Mouse (Mus musculus): Measurements from ENCODE around the gene Nmnat2. TPM values are rescaled to one million over a fixed set of nuclear protein-coding genes. Genes with fewer than 3 reads are reported as not detected.

Nmnat2 gene
- polyA plus RNA-seq, 1 experiment, result 1.2 TPM

DNA sequence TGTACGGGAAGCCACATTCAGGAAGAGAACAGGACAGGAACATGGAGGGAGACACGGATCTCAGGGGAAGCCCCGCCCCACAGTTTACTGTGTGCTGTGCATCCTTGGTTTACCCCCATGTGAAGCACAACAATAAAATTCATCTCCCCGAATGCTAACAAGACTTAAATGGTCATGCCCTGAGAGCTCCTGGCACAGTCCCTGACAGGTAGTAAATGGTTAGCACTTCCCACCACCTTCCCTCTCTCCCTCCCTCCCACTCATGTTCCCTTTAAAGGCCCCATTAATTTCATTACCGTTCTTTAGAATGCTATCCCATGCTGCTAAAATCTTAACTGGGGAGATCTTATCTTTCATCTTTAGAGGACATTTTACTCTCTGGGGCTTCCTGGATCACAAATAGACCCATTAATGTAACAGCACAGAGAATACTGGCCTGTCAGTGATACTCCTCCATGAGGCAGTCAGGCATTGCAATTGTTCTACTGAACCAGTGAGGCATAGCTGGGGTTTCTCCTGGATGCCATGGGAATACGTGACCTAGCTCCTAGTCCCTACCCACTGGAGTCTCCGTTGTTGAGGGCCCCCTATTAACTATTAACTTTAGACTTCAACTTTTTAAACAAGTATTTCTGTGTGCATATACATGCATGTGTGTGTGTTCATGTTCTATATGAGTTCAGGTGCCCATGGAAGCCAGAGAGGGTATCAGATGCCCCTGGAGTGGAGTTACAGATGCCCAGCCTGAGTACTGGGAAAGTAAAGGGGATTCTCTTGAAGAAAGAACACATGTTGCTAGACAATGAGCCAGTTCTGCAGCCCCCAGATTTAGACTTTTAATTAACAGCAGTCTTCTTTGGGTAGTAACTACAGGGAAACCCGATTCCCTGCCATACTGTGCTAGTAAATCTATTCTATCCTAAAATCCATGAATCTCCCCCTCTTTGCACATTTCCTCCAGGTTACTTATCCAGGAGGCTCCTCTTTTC is 170.8 kb downstream of the Nmnat2 start:
- DNase-seq (ENCODE audit: low read depth), result no peak

DNA sequence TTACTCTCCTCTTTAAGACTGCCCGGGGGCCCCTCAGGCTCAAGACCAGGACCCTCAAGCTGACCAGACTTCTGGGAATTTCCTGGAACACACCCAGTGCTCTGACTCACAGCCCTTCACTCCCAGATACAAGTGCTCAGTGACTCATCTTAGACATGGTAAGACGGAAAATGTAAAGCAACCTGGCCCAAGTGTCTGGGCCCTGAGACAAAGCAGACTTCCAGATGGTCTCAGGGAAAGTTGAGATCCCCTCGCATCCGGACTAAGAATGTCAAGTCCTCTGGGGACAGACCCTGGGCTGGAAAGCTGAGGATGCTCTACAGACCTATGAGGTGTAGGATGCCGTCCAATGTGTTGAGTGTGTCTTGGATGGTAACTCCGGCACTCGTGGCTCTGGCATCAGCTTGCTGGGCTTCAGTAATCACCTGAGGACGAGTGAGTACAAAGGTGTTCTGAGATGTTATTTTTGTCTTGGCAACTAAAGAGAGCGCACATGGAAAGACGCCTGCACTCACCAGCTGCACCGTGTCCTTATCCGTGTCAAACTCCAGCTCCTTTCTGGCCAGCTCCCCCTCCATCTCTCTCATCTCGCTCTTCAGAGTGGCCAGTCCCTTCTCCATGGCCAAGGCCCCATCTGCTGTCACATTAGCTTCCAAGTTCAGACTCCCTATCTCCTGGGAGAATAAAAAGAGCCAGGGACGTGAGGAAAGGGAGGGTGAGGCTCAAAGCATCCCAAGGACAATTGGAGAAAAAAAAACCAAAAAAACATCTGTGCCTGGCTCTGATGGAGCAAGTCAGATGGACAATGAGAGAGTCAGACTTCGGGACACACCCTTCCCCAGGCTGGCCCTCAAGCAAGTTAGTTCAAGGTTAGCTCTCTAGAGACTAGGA is 171.9 kb downstream of the Nmnat2 start:
- no peak for DNase-seq (ENCODE audit: low read depth)

DNA sequence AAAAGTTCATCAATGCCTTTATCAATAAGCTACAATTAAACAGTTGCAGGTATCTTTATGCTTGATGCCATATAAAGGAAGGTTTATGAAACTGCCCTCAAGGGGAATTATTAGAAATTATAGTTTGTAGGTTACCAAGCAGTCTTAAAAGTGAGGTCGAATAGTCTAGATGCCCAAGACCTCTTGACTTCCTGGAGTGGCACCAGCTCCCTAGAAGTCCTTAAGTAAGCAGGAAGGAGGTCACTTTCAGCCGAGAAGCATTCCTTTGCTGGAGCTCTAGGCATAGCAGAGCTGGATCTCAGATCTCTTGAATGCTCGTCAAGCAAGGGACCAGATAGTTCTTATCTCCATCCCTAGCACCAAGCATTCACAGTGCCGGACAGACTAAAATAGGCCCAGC is 172.8 kb downstream of the Nmnat2 start:
- no peak for DNase-seq (ENCODE audit: low read depth)

DNA sequence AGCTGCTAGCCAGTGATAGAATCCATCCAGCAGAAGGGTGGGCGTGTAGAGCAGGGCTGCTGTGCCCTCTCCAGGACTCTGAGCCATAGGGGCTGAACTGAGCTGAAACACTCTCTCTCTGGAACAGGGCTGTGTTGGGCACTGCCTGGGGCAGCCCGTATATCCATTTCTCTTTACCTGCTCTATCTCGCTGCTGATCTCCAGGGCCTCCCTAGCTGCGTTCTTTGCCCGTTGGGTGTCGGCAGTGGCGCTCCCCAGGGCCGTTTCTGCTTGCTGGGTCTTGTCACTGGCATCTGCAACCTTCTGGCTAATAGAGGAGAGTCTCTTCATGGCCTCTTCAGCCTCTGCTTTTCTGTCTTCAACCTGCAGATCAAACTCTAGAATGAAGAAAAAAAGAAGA is 174.0 kb downstream of the Nmnat2 start:
- no peak for DNase-seq (ENCODE audit: low read depth)

DNA sequence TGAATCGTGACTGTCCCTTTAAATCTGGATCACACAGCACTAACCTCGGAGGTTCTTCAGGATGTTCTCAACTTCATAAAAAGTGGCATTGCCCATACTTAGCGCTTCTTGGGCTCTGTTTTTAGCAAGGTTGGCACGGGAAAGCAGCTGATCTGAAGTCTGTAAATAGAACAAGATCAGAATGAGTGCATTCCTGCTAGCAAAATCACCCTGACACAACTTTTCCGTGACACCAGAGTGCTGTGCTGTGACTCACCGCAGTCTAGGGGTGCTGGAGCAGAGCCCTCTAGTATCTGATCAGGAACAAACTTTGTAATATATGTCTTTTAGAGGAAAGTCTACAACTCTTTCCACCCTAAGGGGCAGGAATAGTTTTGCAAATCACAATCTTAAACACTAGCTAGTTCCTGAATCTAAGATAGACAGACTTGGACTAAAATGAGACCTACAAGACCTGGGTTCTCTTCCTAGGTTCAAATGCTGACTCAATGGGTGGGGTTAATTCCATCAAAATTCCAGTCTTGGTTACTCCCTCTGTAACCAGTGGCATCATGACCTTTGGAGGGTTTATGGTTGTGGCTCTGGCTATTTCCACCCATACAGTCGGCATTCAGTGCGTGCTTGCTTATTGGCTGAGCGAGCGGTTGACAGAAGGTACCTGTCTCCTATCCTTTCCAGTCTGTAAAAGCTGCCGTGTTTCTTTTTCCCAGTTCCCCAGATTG is 175.4 kb downstream of the Nmnat2 start:
- no peak for DNase-seq (ENCODE audit: low read depth)

DNA sequence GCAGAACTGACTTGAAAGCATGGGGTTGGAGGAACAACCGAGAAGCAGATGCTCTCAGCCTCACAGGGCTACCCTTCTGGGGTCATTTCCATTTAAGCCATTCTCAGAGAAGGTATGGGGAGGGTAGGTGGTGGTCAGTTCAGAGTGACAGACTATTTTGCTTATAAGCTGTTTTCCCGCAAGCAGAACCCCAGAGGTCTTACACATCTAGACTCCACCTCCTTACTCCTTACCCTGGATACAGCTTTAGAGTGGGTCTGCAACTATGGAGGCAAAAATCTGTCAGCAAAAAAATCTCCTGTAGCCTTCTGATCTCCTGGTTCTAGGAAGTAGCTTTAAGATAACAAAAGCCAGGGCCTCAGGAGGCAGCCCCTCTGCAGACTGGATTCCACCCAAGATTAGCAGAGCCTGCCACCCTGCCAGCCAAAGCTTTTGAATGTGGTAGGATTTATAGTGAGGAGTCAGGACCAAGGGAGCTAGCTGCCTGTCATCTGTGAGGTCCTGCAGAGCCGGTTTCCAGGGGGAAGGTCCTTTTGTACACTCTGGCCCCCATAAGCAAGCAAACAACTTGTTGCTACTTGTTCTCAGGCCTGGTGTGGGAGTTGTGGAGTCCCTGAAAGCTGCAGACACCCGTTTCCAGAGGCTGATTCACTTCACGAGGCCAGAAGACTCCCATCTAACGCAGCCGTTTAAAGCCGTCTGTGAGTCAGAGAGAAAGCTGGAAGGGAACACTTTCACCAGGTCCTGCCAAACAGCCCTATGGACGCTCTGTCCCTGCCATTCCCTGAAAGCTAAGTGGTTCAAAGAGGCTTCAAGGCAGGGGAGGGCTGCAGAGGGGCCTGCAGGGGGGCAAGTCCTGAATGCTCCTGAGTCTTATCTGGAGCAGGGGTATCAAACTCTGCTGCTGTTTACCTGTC is 179.3 kb downstream of the Nmnat2 start:
- DNase-seq (ENCODE audit: low read depth), result peak; percentile 23

DNA sequence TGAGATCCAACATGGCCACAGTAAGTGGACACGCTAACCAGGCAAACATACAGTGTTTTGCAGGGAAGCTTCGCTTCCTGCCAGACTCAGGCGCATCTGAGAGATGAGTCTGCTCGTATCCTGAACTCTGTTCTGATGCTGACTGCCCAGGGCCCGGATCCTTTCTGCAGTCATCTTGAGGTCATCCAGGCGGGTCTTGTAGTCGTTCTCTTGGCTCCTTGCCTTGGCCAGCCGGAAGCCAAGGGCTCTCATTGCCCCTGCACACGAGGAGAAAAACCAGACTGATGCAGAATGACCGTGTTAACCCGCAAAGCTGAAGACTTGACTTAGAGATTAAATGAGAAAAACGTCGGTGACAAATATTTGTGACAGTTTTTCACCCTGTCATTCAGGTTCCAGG is 181.9 kb downstream of the Nmnat2 start:
- no peak for DNase-seq (ENCODE audit: low read depth)

DNA sequence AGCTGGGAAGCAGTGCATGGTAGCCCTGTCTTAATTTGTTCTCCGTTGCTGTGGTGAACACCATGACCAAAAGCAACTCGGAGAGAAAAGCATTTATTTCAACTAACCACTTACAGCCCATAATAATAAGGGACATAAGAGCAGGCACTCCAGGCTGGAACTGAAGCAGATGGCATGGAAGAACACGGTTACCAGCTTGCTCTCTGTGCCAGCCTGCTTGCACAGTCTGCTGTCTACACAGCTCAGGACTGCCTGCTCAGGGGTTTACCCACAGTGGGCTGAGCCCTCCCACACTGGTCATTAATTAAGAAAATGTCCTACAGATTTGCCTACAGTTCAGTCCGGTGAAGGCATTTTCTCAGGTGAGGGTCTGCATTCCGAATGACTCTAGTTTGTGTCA is 183.7 kb downstream of the Nmnat2 start:
- DNase-seq (ENCODE audit: low read depth), result no peak

DNA sequence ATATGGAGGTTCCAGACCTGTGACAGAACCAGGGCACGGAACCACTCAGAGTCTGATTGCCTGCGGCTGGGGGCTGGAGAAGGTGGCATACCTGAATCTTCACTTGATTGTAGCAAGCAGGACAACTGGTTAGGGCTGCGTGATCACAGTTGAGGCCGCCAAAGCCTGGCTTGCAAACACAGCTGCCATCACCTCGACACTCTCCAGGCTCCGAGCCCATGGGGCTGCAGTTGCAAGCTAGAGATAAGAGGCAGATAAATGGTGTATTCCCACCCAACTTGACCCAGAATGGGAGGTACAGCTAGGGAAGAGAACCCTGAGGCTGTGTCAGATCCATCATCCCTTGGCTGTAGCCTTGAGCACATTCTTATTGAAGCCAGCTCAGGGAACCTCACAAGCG is 184.8 kb downstream of the Nmnat2 start:
- DNase-seq (ENCODE audit: low read depth), result no peak

DNA sequence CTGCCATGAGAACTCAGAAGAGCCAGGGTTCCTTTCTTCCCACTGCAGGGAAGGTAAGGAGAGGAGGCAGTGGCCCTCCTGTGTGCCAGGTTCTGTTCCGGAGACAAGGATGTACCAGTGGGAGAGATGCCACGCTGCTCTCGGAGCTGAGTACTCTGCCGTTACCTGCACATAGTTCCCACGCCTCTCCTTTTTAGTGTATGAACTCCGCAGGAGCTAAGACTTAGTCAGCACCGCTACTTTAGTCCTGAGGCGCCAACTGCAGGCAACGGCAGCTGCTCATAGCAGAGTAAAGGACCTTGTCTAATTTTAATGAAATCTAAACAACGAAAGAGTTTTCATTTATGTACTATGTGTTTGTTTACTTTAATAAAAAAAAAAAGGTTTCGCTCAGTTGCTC is 185.5 kb downstream of the Nmnat2 start:
- no peak for DNase-seq (ENCODE audit: low read depth)

DNA sequence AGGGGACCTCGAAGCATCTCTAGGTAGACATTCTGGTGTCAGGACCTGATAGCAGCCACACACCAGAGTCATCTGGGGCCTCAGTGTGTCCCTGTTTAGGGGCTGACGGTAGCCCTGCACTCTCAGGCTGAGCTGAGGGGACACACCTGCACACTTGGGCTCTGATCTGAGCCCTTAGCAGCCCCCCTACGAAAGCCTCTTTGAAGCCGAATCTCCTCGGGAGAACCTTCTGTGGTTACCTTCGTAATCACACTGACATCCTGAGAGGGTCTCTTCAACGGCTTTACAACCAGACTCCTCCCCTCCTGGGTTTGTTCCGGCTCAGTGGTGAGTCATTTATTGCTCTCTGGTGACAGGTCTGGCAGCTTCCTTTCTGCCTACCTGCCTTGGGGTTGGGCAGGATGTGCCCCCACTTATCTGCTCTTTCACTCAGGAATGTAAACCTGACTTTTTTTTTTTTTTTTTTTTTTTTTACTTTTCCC is 186.0 kb downstream of the Nmnat2 start:
- DNase-seq (ENCODE audit: low read depth), result no peak

DNA sequence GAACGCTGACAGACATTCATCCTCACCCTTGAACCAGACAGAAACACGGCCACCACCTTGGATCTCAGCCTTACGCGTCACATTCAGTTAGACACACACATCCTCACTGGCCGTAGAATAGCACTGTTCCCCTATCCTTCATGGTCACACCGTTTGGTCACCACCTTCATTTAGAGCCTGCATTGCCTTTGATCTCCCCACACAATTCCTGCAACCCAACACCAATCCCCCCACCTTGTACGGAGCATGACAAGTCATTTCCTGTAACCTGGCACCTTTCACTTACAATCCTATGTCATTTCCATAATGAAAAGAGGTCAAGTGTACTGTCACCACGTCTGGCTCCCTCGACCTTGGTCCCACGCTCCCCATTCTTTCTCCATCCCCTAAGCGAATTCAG is 189.2 kb downstream of the Nmnat2 start:
- DNase-seq (ENCODE audit: low read depth), result no peak

DNA sequence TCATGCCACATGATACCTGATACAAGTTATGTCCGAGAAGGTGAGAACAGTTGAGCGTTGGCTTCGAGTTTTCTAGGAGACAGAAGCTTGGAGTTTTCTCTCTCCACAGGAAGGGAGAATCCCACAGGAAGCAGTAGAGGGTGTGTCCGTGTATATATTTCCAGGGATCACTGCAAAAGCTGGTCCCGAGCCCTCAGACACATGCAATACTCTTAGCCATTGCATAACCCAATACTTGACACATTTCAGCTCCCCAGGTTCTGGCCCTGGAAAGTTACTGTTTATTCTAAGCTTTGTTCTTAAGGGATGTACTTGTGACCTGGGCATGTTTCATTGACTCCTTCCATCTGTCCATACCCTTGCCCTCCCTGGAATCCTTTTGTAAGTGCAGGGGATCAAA is 191.0 kb downstream of the Nmnat2 start:
- DNase-seq (ENCODE audit: low read depth), result no peak

DNA sequence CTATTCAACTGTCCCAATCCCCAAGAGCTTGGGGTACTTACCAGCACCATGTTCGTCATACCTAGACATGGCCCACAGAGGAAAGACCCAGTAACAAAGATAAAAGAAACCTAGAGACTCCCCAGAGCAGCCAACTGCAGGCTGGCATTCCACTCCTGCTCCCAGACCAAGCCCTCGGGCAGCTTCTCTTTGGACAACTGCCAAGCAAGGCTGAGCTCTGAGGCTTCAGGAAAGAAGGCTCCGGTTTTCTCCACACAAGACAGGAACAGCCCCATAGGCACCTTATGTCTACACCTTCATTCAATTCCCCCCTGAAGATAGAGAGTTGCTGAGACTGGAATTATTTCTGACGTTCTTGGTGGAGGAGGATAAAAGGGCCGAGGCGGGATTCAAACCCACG is 197.8 kb downstream of the Nmnat2 start:
- no peak for DNase-seq (ENCODE audit: low read depth)

DNA sequence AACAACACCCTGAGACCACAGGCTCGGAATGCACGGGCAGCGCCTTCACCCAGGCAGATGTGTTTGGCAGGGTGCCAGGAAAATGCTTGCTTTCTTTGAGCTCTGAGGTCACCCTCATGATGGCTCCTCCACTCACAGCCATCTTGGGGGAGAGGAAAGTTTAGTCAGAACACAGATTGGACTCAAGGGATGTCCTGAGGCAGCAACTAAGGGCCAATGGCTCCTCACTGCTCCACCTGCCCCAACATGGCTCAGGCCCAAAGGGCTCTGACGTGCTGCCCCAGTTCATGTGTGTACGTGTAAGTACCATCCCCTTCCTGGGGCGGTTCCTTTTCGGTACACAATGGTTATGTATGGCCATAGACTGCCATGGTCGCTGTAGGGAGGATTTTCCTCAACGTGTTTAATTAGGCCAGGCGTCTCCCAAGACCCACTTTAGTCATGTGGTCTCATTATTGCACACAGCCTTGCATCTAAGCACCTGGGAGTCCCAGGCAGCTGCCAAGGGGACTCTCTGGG is 198.9 kb downstream of the Nmnat2 start:
- no peak for DNase-seq (ENCODE audit: low read depth)

DNA sequence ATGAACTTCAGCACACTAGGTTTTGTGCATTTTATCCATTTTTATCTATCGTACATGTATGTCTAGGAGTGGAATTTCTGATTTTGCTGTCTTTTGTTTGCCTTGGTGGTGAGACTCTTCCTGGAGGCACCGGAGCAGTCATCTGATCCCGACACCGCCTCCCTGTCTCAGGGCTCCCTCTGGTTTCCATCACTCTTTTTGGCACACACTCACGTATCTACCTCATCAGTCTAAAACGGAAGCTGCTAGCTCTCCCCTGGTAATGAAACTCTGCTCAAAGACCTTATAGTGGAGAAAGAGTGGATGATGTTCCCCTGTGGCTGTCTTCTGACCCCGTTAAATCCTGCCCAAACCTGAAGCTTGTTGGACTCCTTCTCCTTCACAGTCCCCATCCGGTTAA is 200.6 kb downstream of the Nmnat2 start:
- no peak for DNase-seq (ENCODE audit: low read depth)

DNA sequence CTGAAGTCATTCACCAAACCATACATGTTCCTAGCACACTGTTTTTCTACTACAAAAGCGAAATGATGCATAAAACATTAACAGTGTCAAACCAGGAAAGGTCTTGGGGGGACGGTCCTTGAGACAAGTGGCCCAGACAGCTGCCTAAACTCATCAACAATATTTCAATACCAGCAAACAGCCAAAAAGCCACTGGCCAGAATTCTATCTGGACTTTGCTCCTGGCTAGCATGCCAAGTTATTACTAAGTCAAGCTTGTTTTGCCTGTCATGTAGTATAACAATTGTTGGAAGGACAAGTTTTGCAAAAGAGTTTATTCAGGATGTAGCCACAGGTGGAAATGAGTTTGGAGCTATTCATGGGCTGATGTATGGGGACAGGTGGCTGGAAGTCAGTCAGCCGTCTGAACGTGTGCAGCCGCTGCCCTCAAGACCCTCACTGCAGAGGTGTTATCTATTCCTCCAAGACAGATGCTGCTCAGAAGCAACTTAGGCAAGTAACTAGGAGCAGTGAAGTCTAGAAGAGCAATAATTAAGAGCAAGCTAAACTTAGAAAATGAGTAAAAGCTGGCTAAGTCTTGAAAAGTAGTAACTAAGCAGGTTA is 202.3 kb downstream of the Nmnat2 start:
- DNase-seq (ENCODE audit: low read depth), result no peak

DNA sequence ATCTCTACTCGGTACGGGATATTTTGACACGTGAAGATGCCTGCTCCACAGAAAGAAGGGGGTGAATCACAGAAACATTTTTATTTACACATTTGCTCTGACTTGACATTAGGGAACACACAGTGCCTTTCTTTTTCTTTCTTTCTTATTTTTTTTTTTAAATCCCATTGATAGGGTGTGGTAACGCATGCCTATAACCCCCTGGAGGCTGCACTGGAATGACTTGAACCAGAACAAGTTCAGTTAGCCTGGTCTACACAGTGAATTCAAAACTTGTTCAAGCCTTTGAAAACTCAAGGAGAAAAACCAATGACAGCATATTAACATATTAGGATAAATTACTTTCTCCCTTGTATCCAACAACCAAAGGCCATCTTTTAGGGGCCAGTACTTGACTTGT is 204.3 kb downstream of the Nmnat2 start:
- no peak for DNase-seq (ENCODE audit: low read depth)

DNA sequence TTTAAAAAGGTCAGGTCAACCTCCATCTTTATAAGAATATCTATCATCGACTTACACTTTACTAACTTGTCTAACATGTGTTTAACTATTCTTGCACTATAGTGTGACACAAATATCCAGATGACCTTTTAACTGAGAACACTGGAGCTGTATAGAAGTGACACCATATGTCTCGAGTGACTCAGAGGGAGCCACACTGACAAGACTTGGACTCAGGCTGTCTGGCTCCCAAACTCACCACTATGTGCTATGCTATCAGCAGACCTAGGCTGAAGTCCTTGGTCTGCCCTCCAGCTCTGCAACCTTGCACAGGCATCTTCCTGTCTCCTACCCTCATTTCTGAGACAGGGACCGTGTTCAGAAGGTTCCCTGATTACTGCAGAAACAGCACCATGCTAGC is 209.0 kb downstream of the Nmnat2 start:
- DNase-seq (ENCODE audit: low read depth), result no peak

DNA sequence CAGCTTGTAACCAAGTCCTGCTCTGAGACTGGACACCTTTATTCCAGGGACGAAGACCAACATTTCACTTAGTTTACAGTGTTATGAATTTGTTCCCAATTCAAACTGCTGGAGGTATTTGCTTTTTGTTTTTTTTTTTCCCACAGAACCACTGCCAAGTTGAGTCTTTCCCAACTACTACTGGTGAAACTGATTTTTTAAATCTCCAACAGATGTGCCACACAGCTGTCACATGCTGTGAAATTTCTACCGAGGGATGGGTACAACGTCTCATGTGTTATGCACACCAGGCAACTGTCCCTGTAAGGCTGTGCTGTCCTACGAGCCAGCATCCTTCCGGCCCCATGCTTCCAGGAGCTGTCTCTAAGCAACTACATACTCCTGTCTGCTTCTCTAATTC is 213.5 kb downstream of the Nmnat2 start:
- DNase-seq (ENCODE audit: low read depth), result no peak
